Mouse (Mus musculus): ENCODE measurements at regions not wholly inside any gene's neighbourhood (a gene's known extent, or its start where the extent isn't known, plus 50 kb on each side); places are given as distances from the start of the nearest gene placed in this dataset.

GRCm38 (mm10) chr15:13455560-13456219 lies 282.2 kb upstream of the Cdh6 start:
- H3K9ac ChIP-seq: no peak overlapping the region
- no peak overlapping the region for H3K27ac ChIP-seq
- no peaks in the 10 kb centered on the region for H3K36me3 ChIP-seq (replicated peaks; ENCODE audit: control insufficient read depth, insufficient read depth)
- H3K9me3 ChIP-seq (ENCODE audit: control insufficient read depth, low read length): no peaks in the 10 kb centered on the region
- H3K4me2 ChIP-seq (replicated peaks): no peak overlapping the region
- H3K4me3 ChIP-seq (replicated peaks; ENCODE audit: low read length): no peak overlapping the region
- peak; percentile 70; the same call in 1 of the 2 replicates for ATAC-seq (ENCODE audit: low FRiP score)
- H3K4me1 ChIP-seq (replicated peaks; ENCODE audit: control insufficient read depth, insufficient read depth, low read length): no peaks in the 10 kb centered on the region
- WGBS: 39% methylated on average over 8 of the region's 8 CpGs
- no peaks in the 10 kb centered on the region for H3K27me3 ChIP-seq (ENCODE audit: control insufficient read depth, insufficient read depth, low read length)
- DNase-seq (ENCODE audit: low spot score): no peak

GRCm38 (mm10) chr15:13450385-13450784 lies 276.9 kb upstream of the Cdh6 start:
- no peak overlapping the region for H3K4me3 ChIP-seq (replicated peaks; ENCODE audit: low read length)
- no peaks in the 10 kb centered on the region for H3K27me3 ChIP-seq (ENCODE audit: control insufficient read depth, insufficient read depth, low read length)
- 78% methylated on average over 5 of the region's 5 CpGs for WGBS
- H3K4me1 ChIP-seq (replicated peaks; ENCODE audit: control insufficient read depth, insufficient read depth, low read length): no peaks in the 10 kb centered on the region
- no peaks in the 10 kb centered on the region for H3K36me3 ChIP-seq (replicated peaks; ENCODE audit: control insufficient read depth, insufficient read depth)
- H3K4me2 ChIP-seq (replicated peaks): no peak overlapping the region
- DNase-seq (ENCODE audit: low spot score): no peak
- H3K27ac ChIP-seq: no peak overlapping the region
- ATAC-seq (ENCODE audit: low FRiP score): peak; percentile 57; the same call in 1 of the 2 replicates
- H3K9ac ChIP-seq: no peak overlapping the region
- no peaks in the 10 kb centered on the region for H3K9me3 ChIP-seq (ENCODE audit: control insufficient read depth, low read length)

GRCm38 (mm10) chr15:13434608-13435007 lies 261.1 kb upstream of the Cdh6 start:
- Histone ChIP-seq H3K4me1 (replicated peaks; ENCODE audit: control insufficient read depth, insufficient read depth, low read length) (no peaks in the 10 kb centered on the region), H3K9ac (no peak overlapping the region), H3K36me3 (replicated peaks; ENCODE audit: control insufficient read depth, insufficient read depth) (no peaks in the 10 kb centered on the region), H3K27me3 (ENCODE audit: control insufficient read depth, insufficient read depth, low read length) (no peaks in the 10 kb centered on the region), H3K4me3 (replicated peaks; ENCODE audit: low read length) (no peak overlapping the region), H3K9me3 (ENCODE audit: control insufficient read depth, low read length) (no peaks in the 10 kb centered on the region), H3K4me2 (replicated peaks) (no peak overlapping the region), H3K27ac (no peak overlapping the region)
- 84% methylated on average over 1 of the region's 1 CpGs for WGBS
- DNase-seq (ENCODE audit: low spot score) (no peak), ATAC-seq (ENCODE audit: low FRiP score) (no peak)

GRCm38 (mm10) chr15:13432971-13433370 lies 259.5 kb upstream of the Cdh6 start:
- no peak for DNase-seq (ENCODE audit: low spot score)
- no peak for ATAC-seq (ENCODE audit: low FRiP score)
- H3K36me3 ChIP-seq (replicated peaks; ENCODE audit: control insufficient read depth, insufficient read depth): no peaks in the 10 kb centered on the region
- no peak overlapping the region for H3K27ac ChIP-seq
- WGBS: 89% methylated on average over 2 of the region's 2 CpGs
- no peak overlapping the region for H3K9ac ChIP-seq
- H3K4me1 ChIP-seq (replicated peaks; ENCODE audit: control insufficient read depth, insufficient read depth, low read length): no peaks in the 10 kb centered on the region
- H3K4me3 ChIP-seq (replicated peaks; ENCODE audit: low read length): no peak overlapping the region
- no peaks in the 10 kb centered on the region for H3K27me3 ChIP-seq (ENCODE audit: control insufficient read depth, insufficient read depth, low read length)
- H3K4me2 ChIP-seq (replicated peaks): no peak overlapping the region
- H3K9me3 ChIP-seq (ENCODE audit: control insufficient read depth, low read length): no peaks in the 10 kb centered on the region

- Histone ChIP-seq H3K9ac (no peak overlapping the region), H3K36me3 (replicated peaks; ENCODE audit: control insufficient read depth, insufficient read depth) (no peaks in the 10 kb centered on the region), H3K9me3 (ENCODE audit: control insufficient read depth, low read length) (no peaks in the 10 kb centered on the region), H3K4me3 (replicated peaks; ENCODE audit: low read length) (no peak overlapping the region), H3K4me2 (replicated peaks) (no peak overlapping the region), H3K27me3 (ENCODE audit: control insufficient read depth, insufficient read depth, low read length) (no peaks in the 10 kb centered on the region), H3K4me1 (replicated peaks; ENCODE audit: control insufficient read depth, insufficient read depth, low read length) (no peaks in the 10 kb centered on the region), H3K27ac (no peak overlapping the region)
- ATAC-seq (ENCODE audit: low FRiP score) (no peak), DNase-seq (ENCODE audit: low spot score) (no peak)
- WGBS: 57% methylated on average over 3 of the region's 3 CpGs
Observed at GRCm38 (mm10) chr15:13419616-13420015, 246.1 kb upstream of the Cdh6 start.

- DNase-seq (ENCODE audit: low spot score) (no peak), ATAC-seq (ENCODE audit: low FRiP score) (no peak)
- H3K9me3 ChIP-seq (ENCODE audit: control insufficient read depth, low read length): no peaks in the 10 kb centered on the region
- peak overlapping the region; percentile 12; the same call in 1 of the 2 replicates for H3K4me2 ChIP-seq (replicated peaks)
- 39% methylated on average over 11 of the region's 11 CpGs for WGBS
- H3K9ac ChIP-seq: peak overlapping the region; percentile 36; the same call in 1 of the 2 replicates
- no peaks in the 10 kb centered on the region for H3K36me3 ChIP-seq (replicated peaks; ENCODE audit: control insufficient read depth, insufficient read depth)
- H3K4me3 ChIP-seq (replicated peaks; ENCODE audit: low read length): no peak overlapping the region
- H3K4me1 ChIP-seq (replicated peaks; ENCODE audit: control insufficient read depth, insufficient read depth, low read length): 0 out of 2 replicates have a peak, but pooled peaks cover 4% of the 10 kb centered on the region
- H3K27ac ChIP-seq: no peak overlapping the region
- H3K27me3 ChIP-seq (ENCODE audit: control insufficient read depth, insufficient read depth, low read length): no peaks in the 10 kb centered on the region
Observed at GRCm38 (mm10) chr15:13410065-13410688, 236.7 kb upstream of the Cdh6 start.

GRCm38 (mm10) chr15:13393155-13393554 lies 219.7 kb upstream of the Cdh6 start:
- no peaks in the 10 kb centered on the region for H3K27me3 ChIP-seq (ENCODE audit: control insufficient read depth, insufficient read depth, low read length)
- ATAC-seq (ENCODE audit: low FRiP score) (peak; percentile 91), DNase-seq (ENCODE audit: low spot score) (peak; percentile 46)
- H3K9ac ChIP-seq: no peak overlapping the region
- H3K27ac ChIP-seq: no peak overlapping the region
- no peak overlapping the region for H3K4me3 ChIP-seq (replicated peaks; ENCODE audit: low read length)
- 9% methylated on average over 6 of the region's 6 CpGs for WGBS
- H3K4me2 ChIP-seq (replicated peaks): no peak overlapping the region
- H3K9me3 ChIP-seq (ENCODE audit: control insufficient read depth, low read length): no peaks in the 10 kb centered on the region
- H3K36me3 ChIP-seq (replicated peaks; ENCODE audit: control insufficient read depth, insufficient read depth): no peaks in the 10 kb centered on the region
- no peaks in the 10 kb centered on the region; the same call in 1 of the 2 replicates for H3K4me1 ChIP-seq (replicated peaks; ENCODE audit: control insufficient read depth, insufficient read depth, low read length)

GRCm38 (mm10) chr15:13391331-13391730 lies 217.9 kb upstream of the Cdh6 start:
- no peak overlapping the region for H3K27ac ChIP-seq
- WGBS: 91% methylated on average over 4 of the region's 4 CpGs
- no peak overlapping the region for H3K4me3 ChIP-seq (replicated peaks; ENCODE audit: low read length)
- no peaks in the 10 kb centered on the region for H3K36me3 ChIP-seq (replicated peaks; ENCODE audit: control insufficient read depth, insufficient read depth)
- ATAC-seq (ENCODE audit: low FRiP score) (no peak), DNase-seq (ENCODE audit: low spot score) (no peak)
- no peaks in the 10 kb centered on the region; the same call in 1 of the 2 replicates for H3K4me1 ChIP-seq (replicated peaks; ENCODE audit: control insufficient read depth, insufficient read depth, low read length)
- H3K9ac ChIP-seq: no peak overlapping the region
- H3K27me3 ChIP-seq (ENCODE audit: control insufficient read depth, insufficient read depth, low read length): no peaks in the 10 kb centered on the region
- no peak overlapping the region for H3K4me2 ChIP-seq (replicated peaks)
- no peaks in the 10 kb centered on the region for H3K9me3 ChIP-seq (ENCODE audit: control insufficient read depth, low read length)

GRCm38 (mm10) chr15:13384815-13385214 lies 211.3 kb upstream of the Cdh6 start:
- 27% methylated on average over 6 of the region's 6 CpGs for WGBS
- H3K4me2 ChIP-seq (replicated peaks): no peak overlapping the region
- no peaks in the 10 kb centered on the region for H3K4me1 ChIP-seq (replicated peaks; ENCODE audit: control insufficient read depth, insufficient read depth, low read length)
- H3K9me3 ChIP-seq (ENCODE audit: control insufficient read depth, low read length): no peaks in the 10 kb centered on the region
- no peaks in the 10 kb centered on the region for H3K27me3 ChIP-seq (ENCODE audit: control insufficient read depth, insufficient read depth, low read length)
- ATAC-seq (ENCODE audit: low FRiP score): no peak
- peak; percentile 21 for DNase-seq (ENCODE audit: low spot score)
- no peaks in the 10 kb centered on the region for H3K36me3 ChIP-seq (replicated peaks; ENCODE audit: control insufficient read depth, insufficient read depth)
- H3K27ac ChIP-seq: no peak overlapping the region
- H3K9ac ChIP-seq: no peak overlapping the region
- no peak overlapping the region for H3K4me3 ChIP-seq (replicated peaks; ENCODE audit: low read length)

All from hindbrain, embryonic 14.5 days (tissue).